Mouse (Mus musculus) ES-E14 (cell line): ENCODE measurements around the gene Kifc5b. TPM values are rescaled to one million over a fixed set of nuclear protein-coding genes. Genes with fewer than 3 reads are reported as not detected.

Experiments
- DNase-seq: peaks from one replicate; pipeline ENCODE4 v3.0.0-alpha.2; 2013; ENCODE audit warnings: low read depth, low spot score
- H3K27ac ChIP-seq: 2 replicates; pipeline ENCODE4 v1.5.1; 2012; ENCODE audit warnings: low read depth, mild to moderate bottlenecking, low read length, moderate library complexity, mixed read lengths; ENCODE audit not compliant: poor library complexity, insufficient read depth, severe bottlenecking
- H3K36me3 ChIP-seq: 2 replicates; pipeline ENCODE4 v1.6.1; 2012; ENCODE audit warnings: mild to moderate bottlenecking, low read length, moderate library complexity, mixed read lengths; ENCODE audit not compliant: control insufficient read depth, poor library complexity, insufficient read depth, severe bottlenecking
- H3K4me1 ChIP-seq, 2 experiments: fragments of 150-350 bp in 1 of 2; sonication (generic) in 1 of 2; 2 replicates each; pipeline ENCODE4 v1.6.1; 2012; ENCODE audit warnings: low read length in 2 of 2, mild to moderate bottlenecking in 1 of 2, mixed read lengths in 1 of 2; ENCODE audit not compliant: control insufficient read depth in 2 of 2, insufficient read depth in 2 of 2, poor library complexity in 1 of 2
- H3K4me3 ChIP-seq, 2 experiments: fragments of 150-350 bp in 1 of 2; sonication (generic) in 1 of 2; 2 replicates each; pipeline ENCODE4 v1.5.1; 2012; ENCODE audit warnings: low read length in 2 of 2, low read depth in 1 of 2, mild to moderate bottlenecking in 1 of 2, mixed read lengths in 1 of 2; ENCODE audit not compliant: insufficient read depth in 1 of 2, poor library complexity in 1 of 2, severe bottlenecking in 1 of 2
- H3K9ac ChIP-seq: 2 replicates; pipeline ENCODE4 v1.6.1; 2012; ENCODE audit warnings: low read depth, mild to moderate bottlenecking, low read length, mixed read lengths; ENCODE audit not compliant: poor library complexity, insufficient read depth, severe bottlenecking
- H3K9me3 ChIP-seq: fragments of 150-350 bp; sonication (generic); 2 replicates; pipeline ENCODE4 v1.6.1; 2012; ENCODE audit warnings: low read depth, mild to moderate bottlenecking, low read length; ENCODE audit not compliant: control insufficient read depth, insufficient read depth
- CHD2 ChIP-seq: IDR thresholded peaks from 2 replicates; pipeline ENCODE4 v1.6.1; 2014; ENCODE audit warnings: mild to moderate bottlenecking, low read depth, low read length, inconsistent platforms
- HCFC1 ChIP-seq: IDR thresholded peaks from 2 replicates; pipeline ENCODE4 v1.6.1; 2012; ENCODE audit warnings: low read length, inconsistent platforms, borderline replicate concordance; ENCODE audit not compliant: insufficient read depth
- MAFK ChIP-seq: IDR thresholded peaks from 2 replicates; pipeline ENCODE4 v1.6.1; 2014; ENCODE audit warnings: mild to moderate bottlenecking, low read depth, low read length, inconsistent platforms; ENCODE audit not compliant: insufficient read depth
- ZC3H11A ChIP-seq: IDR thresholded peaks from 2 replicates; pipeline ENCODE4 v1.6.1; 2012; ENCODE audit warnings: low read depth, mild to moderate bottlenecking, inconsistent platforms, low read length, borderline replicate concordance
- ZNF384 ChIP-seq: IDR thresholded peaks from 2 replicates; pipeline ENCODE4 v1.6.1; 2012; ENCODE audit warnings: low read depth, low read length, inconsistent platforms
- in situ Hi-C, 2 experiments: fragments of 600-800 bp; cut with MboI; formaldehyde crosslinking; loops; one replicate each; pipeline ENCODE4 v1.15.1; 2025; ENCODE audit warnings: low sequenced_read_pairs in 2 of 2, inconsistent platforms in 1 of 2; ENCODE audit not compliant: unreplicated experiment in 2 of 2
- total RNA-seq: library from RNA; depleted of rRNA; stranded (reverse); fragments of 300-350 nt; gene quantifications from 2 replicates; pipeline ENCODE4 v1.2.3, GENCODE M21; 2012

Gene Kifc5b
- total RNA-seq, 1 experiment, result 52.5 TPM

GRCm38 (mm10) chr17:26951952-26952877 is 35.3 kb downstream of the Kifc5b start:
- DNase-seq, result no peak
- Histone ChIP-seq H3K9ac (peak overlapping the region; percentile 54), H3K9me3 (no peaks in the 10 kb centered on the region), H3K4me3 (peak overlapping the region; percentile 31 to 50; a peak in 3 of 4 replicates), H3K36me3 (peaks cover 13% of the 10 kb centered on the region), H3K4me1 (peaks cover 2 to 35% of the 10 kb centered on the region in 2 experiments; a peak in 2 of 4 replicates), H3K27ac (no peak overlapping the region; the same call in 1 of the 2 replicates)
- in situ Hi-C loops, result no loop called here
- TF ChIP-seq ZC3H11A (no peak), CHD2 (no peak), ZNF384 (no peak), HCFC1 (no peak), MAFK (no peak)

DNA sequence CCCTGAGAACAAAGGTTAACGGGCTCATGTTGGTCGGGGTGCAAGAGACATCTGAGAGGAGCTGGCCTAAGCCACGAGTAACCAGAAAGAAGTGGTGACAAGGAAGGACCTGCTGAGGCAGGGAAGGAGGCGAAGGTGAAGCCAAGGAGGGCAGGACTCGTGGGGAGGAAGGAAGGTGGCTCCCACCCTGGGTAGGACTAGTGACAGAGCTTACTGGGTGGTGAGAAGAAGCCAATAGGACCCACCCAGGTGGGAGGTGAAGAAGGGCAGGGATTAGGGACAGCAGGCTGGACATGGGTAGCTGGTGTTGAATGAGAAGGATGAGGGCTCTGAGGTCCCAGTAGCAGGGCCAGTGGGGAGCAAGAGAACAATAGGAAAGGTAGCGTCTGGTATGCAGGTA is 36.3 kb downstream of the Kifc5b start:
- Histone ChIP-seq H3K4me1 (peaks cover 2 to 33% of the 10 kb centered on the region in 2 experiments; a peak in 2 of 4 replicates), H3K4me3 (no peak overlapping the region), H3K27ac (no peak overlapping the region), H3K36me3 (peaks cover 21% of the 10 kb centered on the region), H3K9ac (no peak overlapping the region), H3K9me3 (no peaks in the 10 kb centered on the region)
- no peak for DNase-seq
- in situ Hi-C loops, result no loop called here
- no peak for TF ChIP-seq MAFK
- TF ChIP-seq HCFC1, result no peak
- no peak for TF ChIP-seq CHD2
- no peak for TF ChIP-seq ZC3H11A
- TF ChIP-seq ZNF384, result no peak

DNA sequence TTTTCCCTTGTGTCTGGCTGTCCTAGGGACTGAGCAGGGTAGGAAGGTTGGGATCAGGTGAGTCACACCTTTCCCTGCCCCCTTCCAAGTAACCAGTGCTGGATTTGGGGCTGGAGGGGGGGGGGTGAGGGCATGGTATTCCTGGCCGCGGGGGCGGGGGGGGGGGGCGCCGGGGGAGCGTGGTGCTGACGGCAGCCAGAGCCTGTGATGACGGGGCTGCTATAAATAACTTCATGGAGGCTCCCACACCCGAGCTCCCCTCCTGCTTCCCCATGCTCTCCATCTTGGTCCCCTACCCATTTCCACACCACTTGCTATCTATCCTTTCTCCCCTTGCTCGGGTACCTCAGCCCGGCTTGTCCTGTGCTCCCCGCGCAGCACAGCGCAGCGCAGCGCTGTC is 36.8 kb downstream of the Kifc5b start:
- Histone ChIP-seq H3K27ac (no peak overlapping the region), H3K9ac (no peak overlapping the region), H3K4me1 (peaks cover 2 to 36% of the 10 kb centered on the region in 2 experiments; a peak in 2 of 4 replicates), H3K9me3 (no peaks in the 10 kb centered on the region), H3K4me3 (0 out of 4 replicates have a peak overlapping the region, but pooled peaks of 1 of the 2 experiments have one; percentile 5), H3K36me3 (peaks cover 21% of the 10 kb centered on the region)
- DNase-seq, result no peak
- TF ChIP-seq CHD2, result no peak
- no peak for TF ChIP-seq HCFC1
- TF ChIP-seq MAFK, result no peak
- TF ChIP-seq ZNF384, result no peak
- TF ChIP-seq ZC3H11A, result no peak
- in situ Hi-C loops, result no loop called here

DNA sequence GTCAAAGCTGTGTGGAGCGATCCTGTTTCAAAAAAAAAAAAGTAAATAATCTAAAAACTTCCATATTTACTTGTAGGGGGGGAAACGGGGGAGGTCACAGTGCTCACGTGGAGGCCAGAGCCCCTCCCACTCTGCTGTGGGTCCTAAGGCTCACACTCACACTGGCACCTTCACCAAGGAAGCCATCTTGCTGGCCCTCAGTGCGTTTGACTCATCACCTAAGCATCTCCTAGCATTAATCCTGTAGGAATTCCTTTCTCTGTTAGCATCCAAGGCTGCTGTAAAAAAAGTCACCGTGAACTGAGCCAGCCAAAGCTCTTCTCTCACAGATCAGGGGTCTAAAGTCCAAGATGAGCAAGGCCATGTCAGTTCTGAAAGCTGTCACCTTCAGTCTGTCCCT is 39.4 kb downstream of the Kifc5b start:
- no peak for TF ChIP-seq HCFC1
- no peak for TF ChIP-seq CHD2
- TF ChIP-seq MAFK, result no peak
- TF ChIP-seq ZNF384, result no peak
- no peak for TF ChIP-seq ZC3H11A
- H3K36me3 ChIP-seq, result peaks cover 35% of the 10 kb centered on the region
- H3K27ac ChIP-seq, result no peak overlapping the region
- no peak overlapping the region for H3K9ac ChIP-seq
- H3K9me3 ChIP-seq, result no peaks in the 10 kb centered on the region
- no peak for DNase-seq
- H3K4me1 ChIP-seq, result peaks cover 2 to 35% of the 10 kb centered on the region in 2 experiments; a peak in 2 of 4 replicates
- no peak overlapping the region for H3K4me3 ChIP-seq
- in situ Hi-C loops, result no loop called here
